Mouse (Mus musculus): ENCODE results near the gene Pla2g6.
A peak's percentile ranks its signal among the peaks of the same experiment; 100 is the strongest.

The Pla2g6 gene

DNA sequence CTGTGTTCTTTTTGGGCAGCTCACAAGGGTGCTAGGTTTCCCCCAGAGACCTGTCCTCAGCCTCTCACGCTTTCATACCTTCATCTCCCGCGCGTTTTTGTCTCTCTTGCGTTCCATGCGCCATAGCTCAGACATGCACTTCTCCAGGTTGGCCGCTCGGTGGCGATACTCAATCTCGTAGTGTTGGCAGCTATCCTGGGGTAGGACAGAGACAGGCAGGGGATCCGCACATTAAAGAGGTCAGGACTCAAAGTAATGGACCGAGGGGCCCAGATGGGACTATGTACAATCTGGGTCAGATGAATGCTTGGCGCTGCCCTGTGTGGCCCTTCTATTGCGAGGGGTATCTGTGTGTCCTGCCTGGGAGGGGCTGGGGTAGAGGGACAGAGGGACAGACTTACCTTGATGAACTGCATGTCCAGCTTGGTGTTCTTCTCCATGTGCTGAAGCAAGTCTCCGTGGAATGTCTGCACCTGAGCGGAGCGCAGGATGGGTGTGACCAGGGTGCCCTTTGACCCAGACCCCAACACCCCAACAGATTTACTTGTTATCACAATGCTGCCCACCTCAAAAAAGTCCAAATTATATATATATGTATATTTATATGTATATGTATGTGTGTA is 57.0 kb downstream of the Pla2g6 start:
- peak; percentile 86 for DNase-seq (ENCODE audit: low read depth)

DNA sequence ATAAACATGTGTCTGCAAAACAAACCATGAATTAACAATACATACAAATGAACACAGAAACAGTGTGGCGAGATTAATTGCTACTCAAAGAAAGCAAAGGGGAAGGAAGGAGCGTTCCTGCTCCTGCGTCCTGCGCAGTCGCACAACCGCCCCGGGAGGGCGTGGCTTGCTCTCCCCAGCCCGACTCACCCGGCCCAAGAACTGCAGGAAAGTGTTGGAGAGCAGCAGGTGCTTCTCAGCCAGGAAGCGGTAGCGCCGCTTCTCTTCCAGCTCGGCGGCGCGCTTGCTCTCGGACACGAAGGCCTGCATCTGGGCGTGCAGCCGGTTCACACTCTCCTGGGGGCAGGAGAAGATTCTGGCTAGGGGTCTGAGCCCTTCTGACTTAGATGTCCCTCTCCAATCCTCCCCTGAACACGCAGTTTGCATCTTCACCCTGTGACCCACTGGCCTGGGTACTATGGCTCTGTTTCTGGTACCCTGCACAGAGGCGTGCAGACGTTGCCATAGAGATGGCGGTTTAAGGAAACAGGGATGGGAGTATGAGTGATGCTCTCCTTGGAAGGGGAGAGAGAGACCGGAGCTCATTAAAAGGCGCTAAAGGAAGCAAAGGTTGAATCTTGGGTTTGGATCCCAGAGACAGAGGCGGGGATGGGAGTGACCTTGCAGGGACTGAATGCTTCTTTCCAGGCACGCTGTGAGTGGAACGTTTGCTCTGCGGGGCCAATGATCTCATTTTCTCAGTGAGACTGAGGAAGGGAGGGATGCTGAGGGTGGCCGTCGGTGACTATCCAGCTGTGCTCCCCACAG is 57.7 kb downstream of the Pla2g6 start:
- DNase-seq (ENCODE audit: low read depth), result peak; percentile 90

DNA sequence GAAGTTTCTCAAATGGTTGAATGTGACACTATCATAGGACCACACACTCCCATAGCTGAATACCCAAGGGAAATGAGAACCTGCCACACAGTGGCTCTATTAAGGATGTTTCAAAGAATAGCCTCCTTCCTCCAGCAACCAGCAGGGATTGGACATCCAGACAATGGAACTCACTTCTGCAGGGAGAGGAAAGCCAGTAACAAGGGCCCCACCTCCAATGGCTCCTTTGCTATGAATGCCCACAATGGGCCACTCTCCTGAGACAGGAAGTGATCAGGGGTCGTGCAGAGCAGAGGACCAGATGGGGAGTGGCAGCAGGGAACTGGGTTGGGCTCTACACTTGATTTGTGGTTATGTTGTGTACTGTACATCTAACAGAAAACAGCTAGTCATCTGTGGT is 59.7 kb downstream of the Pla2g6 start:
- DNase-seq (ENCODE audit: low read depth), result no peak

DNA sequence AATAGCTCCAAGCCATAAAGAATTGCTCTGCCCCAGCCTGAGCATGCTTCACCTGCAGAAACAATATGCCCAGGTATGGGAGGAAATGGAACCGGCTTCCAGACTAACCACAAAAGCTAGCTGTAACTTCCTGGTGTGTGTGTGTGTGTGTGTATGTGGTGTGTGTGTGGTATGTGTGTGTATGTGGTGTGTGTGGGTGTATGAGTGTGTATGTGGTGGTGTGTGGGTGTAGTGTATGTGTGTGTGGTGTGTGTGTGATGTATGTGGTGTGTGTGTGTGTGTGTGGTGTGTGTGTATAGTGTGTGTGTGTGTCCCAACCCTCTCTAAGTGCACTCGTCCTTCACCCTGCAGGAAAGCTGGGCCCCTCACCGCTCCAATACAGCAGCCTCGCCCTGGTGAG is 62.8 kb downstream of the Pla2g6 start:
- DNase-seq (ENCODE audit: low read depth), result no peak

DNA sequence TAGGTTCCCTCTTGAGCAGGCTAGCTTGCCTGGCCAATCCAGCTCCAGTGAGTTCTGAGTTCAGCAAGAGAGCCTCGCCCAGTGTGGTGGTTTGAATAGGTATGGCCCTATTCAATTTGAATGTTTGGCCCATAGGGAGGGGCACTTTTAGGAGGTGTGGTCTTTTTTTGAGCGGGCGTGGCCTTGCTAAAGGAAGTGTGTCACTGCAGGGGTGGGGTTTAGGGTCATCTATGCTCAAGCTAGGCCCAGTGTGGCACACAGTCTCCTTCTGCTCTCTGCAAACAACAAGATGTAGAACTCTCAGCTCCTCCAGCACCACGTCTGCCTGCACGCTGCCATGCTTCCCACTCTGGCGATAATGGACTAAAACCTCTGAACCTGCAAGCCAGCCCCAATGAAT is 64.5 kb downstream of the Pla2g6 start:
- DNase-seq (ENCODE audit: low read depth), result no peak

DNA sequence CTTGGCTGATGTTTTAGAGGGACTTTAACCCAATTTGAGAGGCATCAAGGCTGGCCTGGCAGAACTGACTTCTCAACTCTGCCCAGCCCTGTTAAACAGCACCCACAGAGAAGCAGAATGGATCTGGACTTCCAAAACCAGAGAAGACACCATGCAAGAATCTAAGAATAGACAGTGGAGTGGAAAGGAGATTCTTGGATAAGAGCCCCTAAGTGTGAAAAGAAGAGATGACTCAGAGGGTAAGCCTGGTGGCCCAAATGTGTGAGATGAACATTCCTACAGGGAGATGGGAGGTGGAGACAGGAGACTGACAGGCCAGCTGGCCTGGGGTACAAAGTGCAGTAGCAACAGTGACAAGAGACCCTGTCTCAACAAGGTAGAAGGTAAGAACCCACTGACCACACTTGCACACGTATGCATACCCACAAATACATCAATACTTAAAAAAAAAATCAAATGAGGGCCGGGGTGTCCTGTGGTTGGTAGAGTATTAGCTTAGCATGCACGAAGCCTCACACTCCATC is 65.3 kb downstream of the Pla2g6 start:
- DNase-seq (ENCODE audit: low read depth), result no peak

DNA sequence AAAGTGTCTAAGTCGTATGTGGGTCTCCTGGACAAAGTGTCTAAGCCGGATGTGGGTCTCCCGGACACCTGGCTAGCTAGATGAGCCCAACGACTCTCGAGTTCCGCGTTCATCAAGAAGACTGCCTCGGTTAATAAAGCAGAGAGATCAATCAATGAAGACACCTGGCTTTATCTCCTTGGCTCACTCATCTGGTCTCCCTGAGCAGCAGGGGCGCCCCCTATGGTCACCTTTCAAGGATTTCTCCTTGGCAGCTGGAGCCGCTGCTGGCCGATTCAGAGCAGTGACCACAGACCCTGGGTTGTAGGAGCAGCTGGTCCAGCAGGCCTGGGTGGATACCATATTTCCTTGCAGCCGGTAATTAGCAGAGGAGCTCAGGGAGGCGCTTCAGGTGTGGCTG is 65.8 kb downstream of the Pla2g6 start:
- peak; percentile 54 for DNase-seq (ENCODE audit: low read depth)

DNA sequence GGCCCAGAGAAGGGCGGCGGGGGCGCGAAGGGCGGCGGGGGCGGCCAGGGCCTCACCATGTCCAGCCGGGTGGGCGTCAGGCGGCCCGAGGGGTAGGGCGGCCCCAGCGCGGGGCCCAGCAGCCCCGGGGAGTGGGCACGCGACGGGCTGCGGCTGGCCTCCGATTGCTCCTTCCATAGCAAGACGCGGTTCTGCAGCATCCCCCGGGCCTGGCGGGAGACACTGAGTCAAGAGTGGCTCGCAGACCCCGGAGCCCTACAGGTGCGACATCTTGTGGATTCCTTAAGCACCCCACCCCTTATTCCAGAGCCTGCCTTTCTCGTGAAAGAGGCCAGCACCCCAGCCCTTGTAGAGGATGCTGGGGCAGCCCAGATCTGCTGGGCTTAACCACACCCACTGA is 66.4 kb downstream of the Pla2g6 start:
- peak; percentile 28 for DNase-seq (ENCODE audit: low read depth)

DNA sequence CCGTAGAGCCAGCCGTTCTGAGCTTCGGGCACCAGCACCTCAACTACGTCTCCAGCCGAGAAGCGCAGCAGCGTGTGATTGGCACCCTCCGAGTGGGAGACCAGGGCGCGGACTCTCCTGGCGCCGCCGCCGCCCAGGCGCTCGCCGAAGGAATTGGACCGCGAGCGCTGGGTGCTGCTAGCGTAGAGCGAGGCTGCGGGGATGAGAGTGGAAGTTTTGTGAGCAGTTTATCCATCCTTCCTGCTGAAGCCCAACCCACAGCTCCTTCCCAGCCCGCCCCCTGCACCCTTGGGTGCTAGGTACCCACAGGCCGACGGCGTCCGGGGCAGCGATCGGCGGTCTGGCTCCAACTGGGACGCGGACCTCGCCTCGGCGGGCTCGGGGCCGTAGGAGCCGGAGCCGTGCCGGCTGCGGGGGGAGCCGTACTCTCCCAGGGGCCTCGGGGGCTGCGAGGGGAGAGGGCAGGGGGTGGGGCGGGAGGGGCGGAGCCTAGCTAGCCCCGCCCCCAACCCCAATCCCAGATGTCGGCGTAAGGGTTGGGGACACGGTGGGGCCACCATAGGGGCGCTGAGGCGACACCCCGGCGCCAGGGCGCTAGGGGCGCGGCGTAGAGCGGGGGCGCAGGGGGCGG is 67.0 kb downstream of the Pla2g6 start:
- DNase-seq (ENCODE audit: low read depth), result peak; percentile 56

DNA sequence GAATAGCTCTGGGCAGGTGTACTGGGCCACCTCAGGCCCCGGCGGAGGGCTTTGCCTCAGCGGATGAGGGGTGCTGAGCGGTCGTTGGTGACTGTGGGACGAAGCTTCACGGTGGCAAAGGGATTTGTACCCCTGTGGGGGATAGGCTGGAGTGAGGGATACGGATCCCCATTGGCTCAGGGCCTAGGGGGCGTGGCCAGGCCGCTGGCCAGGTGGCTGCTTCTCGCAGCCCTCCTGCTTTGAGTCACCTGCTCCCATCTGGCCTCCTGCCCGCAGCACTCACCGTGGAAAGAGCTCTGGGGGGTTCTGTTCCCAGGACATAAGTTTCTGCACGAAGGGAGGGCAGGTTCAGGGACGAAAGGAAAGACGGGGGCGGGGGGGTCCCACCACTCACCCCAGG is 69.7 kb downstream of the Pla2g6 start:
- no peak for DNase-seq (ENCODE audit: low read depth)

DNA sequence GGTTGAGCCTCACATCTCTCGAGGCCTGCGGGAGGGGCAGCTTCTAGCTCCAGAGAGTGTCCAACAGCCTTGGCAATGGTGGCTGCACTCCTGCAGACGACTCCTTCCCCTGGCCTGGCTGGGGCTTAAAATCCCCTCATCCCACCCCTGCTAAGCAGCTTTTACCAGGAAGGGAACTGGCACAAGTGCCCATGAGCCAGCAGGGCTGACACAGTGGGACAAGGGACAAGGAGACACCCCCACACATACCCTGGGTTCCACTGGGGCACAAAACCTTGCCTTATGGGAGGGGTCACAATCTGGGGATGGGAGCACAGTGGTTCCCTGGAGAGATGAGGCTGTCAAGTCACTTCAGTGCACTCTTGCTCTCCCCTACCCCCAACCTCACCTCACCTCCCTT is 73.5 kb downstream of the Pla2g6 start, which contains the start of gene Slc16a8:
Gene Slc16a8 (minus strand): TSS at position 101 of the 400 bp plus-strand sequence.
- DNase-seq (ENCODE audit: low read depth), result no peak

DNA sequence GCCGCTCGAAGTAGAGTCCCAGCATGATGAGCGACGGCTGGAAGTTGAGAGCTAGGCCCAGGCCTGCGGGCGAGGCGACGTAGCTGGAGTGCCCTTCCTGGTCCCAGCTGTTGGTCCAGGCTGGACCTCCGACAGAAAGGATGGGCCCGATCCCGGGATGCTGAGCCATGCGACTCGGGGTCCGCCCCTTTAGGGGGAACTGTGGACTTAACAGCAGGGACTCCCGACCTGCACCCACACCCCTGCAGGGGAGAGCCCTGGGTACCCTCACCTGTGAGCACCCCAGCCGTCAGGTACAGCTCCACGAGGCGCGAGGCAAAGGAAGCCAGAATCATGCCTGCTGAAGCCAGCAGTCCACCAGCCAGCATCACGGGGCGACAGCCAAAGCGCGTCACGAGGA is 75.6 kb downstream of the Pla2g6 start:
- no peak for DNase-seq (ENCODE audit: low read depth)

DNA sequence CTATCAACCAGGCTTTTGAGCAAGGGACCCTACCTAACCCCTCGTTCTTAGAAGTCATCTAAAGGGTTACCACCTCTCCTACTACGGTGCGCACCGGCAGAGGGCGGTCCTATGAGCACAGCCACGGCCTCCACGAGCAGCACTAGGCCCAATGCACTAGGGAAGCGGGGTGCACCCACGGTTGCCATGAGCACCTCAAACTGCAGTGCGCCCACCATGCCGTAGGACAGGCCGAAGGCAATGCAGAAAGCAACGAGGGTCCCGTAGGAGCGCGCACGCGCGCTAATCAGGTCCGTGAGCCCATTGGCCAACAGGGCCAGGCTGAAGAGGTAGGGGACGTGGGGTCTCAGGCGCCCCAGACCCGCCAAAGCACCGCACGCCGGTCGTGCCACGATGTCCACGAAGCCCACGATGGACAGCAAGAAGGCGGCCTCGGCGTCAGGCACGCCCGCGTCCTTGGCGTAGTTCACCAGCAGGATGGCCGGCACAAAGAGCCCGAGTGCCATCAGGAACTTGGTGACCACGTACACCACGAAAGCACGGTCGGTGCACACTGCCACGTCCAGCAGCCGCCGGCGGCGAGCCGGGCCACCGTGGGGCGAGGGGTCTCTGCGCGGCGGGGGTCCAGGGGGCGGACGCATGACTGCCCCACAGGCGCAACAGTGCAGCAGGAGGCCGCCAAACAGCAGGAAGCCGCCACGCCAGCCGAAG is 76.3 kb downstream of the Pla2g6 start:
- no peak for DNase-seq (ENCODE audit: low read depth)

DNA sequence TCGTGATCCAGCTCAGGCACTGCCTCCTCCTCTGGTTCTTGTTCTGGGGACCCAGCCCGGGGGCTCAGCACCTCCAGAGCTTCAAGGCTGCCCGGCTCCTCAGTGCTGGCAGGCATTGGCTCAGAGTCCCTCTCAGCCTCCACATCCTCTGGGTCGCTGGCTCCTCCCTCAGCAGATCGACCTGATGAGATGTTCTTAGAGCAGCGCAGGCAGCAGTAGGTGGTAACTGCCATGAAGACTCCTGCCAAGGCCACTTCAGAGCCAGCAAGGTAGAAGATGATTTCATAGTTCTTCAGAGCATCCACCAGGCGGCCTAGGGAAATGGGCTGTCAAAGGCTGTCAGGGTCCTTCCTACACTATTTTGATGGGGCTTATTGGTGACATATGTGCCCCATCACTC is 77.0 kb downstream of the Pla2g6 start:
- no peak for DNase-seq (ENCODE audit: low read depth)

DNA sequence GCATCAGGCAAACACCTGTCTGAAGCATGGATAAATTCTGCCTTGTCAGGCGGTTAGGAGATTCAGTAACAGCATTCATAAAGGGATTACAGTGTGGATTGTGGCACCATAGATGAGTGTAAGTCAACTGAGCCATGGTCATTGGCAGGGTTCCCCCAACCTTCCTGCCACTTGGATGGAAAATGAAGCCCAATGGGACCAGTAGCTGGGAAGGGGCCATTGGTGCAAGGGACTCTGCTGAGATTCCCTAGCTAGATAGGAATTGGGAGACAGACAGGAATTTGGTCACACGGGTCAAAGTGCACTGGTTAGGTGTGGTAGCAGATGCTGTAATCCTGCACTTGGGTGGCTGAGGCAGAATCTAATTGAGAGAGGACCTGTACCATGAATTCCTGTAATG is 78.0 kb downstream of the Pla2g6 start:
- no peak for DNase-seq (ENCODE audit: low read depth)

DNA sequence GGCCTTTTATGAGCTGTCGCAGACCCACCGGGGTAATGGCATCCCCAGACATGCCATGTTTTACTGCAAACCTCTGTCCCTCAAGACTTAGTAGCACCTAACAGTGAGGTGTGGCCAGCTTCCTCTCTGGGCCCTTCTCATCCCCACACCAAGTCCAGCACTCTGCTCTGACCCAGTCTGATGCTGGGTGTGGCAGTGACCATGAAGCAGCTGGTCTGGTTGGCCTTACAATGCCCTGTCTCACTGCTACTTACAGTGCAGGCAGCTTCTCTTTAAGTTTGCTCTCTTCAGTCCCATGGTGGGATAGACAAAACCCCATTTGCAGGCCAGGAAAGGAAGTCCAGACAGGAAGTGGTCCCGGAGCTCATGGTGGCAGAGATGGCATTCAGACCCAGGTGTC is 82.9 kb downstream of the Pla2g6 start:
- DNase-seq (ENCODE audit: low read depth), result no peak

DNA sequence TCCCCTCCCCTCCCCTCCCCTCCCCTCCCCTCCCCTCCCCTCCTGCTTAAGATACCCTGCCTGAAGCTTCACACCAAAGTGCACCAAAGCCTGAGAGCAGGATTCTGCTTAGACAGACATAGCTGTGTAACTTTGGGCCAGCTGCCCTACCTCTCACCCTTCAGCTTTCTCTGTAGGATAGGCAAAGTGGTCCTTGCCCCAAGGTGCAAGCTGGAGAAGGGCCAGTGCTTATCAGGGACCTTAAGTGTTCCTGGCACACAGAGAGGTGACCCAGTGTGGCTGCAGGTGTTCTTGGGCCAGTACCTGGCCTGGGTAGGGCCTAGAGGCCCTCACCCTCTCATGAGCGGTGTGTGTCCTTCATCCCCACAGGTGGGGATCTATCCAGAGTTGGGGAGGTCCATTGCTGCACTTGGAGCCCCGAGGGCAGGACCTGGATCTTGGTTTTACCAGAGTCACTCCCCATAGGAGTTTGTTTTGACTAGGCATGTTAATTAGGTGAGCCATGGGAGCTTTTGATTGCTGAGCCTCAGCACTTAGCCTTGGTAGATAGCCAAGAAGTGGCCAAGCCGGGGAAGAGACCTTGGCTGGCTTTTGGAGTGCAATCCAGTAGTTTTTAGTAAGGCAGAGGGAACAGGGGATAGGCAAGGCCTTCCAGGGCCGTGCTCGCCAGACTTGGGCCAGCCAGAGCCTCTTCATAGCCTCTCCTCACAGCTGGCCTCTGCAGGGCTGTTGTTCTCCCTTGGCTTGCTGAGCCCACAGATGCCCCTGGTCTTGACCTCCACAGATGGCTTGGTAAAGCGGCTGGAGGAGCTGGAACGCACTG is 83.9 kb downstream of the Pla2g6 start:
- no peak for DNase-seq (ENCODE audit: low read depth)

DNA sequence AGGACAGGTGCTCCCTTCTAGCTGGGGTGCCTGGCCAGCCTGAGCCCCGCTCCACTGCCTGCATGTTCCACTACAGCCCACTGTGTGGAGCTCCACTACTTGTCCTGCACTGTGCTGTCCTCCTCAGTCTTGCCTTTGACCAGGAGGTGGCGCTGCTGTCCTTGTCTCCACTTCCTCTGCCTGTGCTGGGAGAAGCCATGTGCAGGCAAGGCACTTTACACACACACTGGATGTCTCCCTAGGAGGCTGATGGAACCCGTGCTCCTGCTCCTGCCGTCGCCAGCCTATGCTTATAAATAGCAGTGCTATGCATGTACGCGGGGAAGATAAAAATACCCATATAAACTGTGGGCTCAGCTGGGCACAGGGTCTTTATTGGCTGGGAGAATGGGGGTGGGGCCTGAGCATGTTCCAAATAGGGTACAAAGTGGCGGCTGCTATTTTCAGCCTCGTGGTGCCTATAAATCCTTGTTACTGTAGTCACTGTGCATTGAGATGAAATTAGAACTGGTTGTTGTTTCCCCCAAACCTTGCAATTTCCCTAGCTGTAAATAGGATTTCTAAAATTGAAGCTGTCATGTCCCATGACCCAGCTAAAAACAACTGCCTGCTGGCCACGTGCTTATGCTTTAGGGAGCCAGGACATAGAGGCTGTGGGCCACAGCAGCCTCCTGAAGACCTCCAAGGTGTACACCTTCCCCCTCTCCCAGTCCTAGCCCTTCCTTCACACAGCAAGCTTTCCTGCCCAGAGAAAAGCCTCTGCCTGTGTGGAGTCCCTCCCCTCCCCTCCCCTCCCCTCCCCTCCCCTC is 84.8 kb downstream of the Pla2g6 start:
- peak; percentile 98 for DNase-seq (ENCODE audit: low read depth)

DNA sequence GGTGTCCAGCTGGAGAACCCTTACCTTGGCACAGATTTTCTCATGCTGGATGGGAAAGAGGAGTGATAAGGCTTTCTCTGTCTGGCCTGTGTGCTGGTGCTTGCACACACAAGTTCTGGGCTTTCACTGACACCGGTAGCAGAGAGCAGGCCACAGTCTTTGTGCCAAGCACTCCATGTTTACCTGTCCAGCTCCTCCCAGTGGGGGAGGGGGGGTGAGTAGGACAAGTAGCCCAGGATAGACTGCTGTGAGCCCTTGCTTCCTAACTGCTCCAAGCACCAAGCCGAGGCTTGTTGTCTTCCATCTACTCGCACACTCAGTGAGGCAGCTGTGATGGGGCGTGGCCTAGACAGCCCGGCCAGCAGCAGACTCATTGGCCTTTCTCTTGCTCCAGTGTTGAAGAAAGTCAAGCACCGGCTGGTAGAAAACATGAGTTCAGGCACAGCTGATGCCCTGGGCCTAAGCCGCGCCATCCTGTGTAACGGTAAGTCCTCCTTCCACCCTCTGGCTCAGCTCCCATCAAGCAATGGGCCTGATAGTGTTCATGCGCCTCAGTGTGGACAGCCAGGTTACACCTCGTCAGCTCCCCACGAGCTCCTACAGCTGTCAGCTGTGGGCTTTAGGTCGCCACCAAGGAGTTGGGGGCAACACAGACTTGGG is 85.5 kb downstream of the Pla2g6 start:
- no peak for DNase-seq (ENCODE audit: low read depth)

DNA sequence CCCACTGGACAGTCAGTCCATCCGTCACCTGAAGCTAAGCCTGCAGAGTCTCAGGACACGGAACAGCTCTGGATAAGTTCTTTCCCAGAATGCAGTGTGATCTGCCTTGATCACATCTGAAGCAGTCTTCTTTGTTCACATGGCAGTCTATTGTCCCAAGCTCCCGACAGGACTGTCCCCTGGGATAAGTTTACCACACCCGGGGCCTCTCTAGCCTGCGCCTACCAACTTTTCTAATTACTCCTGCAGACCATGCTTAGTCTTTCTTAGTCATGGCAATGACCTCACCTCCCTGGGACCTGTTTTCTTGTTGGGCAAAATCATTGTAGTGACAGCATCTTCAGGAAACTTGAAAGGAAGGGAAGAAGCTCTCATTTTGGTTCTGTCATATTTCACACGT is 90.2 kb downstream of the Pla2g6 start:
- DNase-seq (ENCODE audit: low read depth), result no peak
